Mouse (Mus musculus) spleen, adult 2 months (tissue): ENCODE results near the gene Myo3b.

Experiments used
- CTCF ChIP-seq: fragments of 200-500 bp; IDR thresholded peaks from 2 replicates; pipeline ENCODE4 v1.5.1; 2011; ENCODE audit warnings: mild to moderate bottlenecking, inconsistent platforms; ENCODE audit not compliant: insufficient read depth, insufficient read length, insufficient replicate concordance; ENCODE audit errors: extremely low read depth
- POLR2A ChIP-seq: fragments of 200-500 bp; IDR thresholded peaks from 2 replicates; pipeline ENCODE4 v1.6.1; 2011; ENCODE audit warnings: low read depth, low read length, inconsistent platforms

- TF ChIP-seq POLR2A (no peak), CTCF (no peak)
Measured at GRCm38 (mm10) chr2:70167944-70168935, 129.3 kb downstream of the Myo3b start.
